Mouse (Mus musculus) embryonic facial prominence, embryonic 15.5 days (tissue): ENCODE data around the gene Chit1. TPM values are rescaled to one million over a fixed set of nuclear protein-coding genes. Genes with fewer than 3 reads are reported as not detected.
A peak's percentile ranks its signal among the peaks of the same experiment; 100 is the strongest.

Experiments used
- ATAC-seq: fragments of 200-750 bp; cut with Nextera tagmentation; 2 replicates; pipeline ENCODE4 v1.8.0; 2017; ENCODE audit warnings: low read depth, moderate TSS enrichment; ENCODE audit not compliant: insufficient number of reproducible peaks, low FRiP score, low TSS enrichment
- H3K27ac ChIP-seq: fragments of 300-500 bp; sonication (generic); replicated peaks from 2 replicates; pipeline ENCODE4 v1.5.1; 2015; ENCODE audit warnings: mild to moderate bottlenecking, inconsistent platforms
- H3K27me3 ChIP-seq: fragments of 300-500 bp; sonication (generic); 2 replicates; pipeline ENCODE4 v1.6.1; 2015; ENCODE audit warnings: inconsistent platforms
- H3K36me3 ChIP-seq: fragments of 300-500 bp; sonication (generic); 2 replicates; pipeline ENCODE4 v1.6.1; 2015; ENCODE audit warnings: mild to moderate bottlenecking, inconsistent platforms
- H3K4me1 ChIP-seq: fragments of 300-500 bp; sonication (generic); 2 replicates; pipeline ENCODE4 v1.6.1; 2015; ENCODE audit warnings: inconsistent platforms
- H3K4me2 ChIP-seq: fragments of 300-500 bp; sonication (generic); replicated peaks from 2 replicates; pipeline ENCODE4 v1.6.1; 2015; ENCODE audit warnings: mild to moderate bottlenecking, inconsistent platforms
- H3K4me3 ChIP-seq: fragments of 300-500 bp; sonication (generic); replicated peaks from 2 replicates; pipeline ENCODE4 v1.5.1; 2015; ENCODE audit warnings: mild to moderate bottlenecking, inconsistent platforms
- H3K9ac ChIP-seq: fragments of 300-500 bp; sonication (generic); 2 replicates; pipeline ENCODE4 v1.6.1; 2015; ENCODE audit warnings: inconsistent platforms
- H3K9me3 ChIP-seq: fragments of 300-500 bp; sonication (generic); replicated peaks from 2 replicates; pipeline ENCODE4 v1.6.1; 2016; ENCODE audit warnings: inconsistent platforms
- WGBS: fragments of 180-500 bp; shearing (Covaris S2); methylation state at CpG from one replicate; pipeline ENCODE4 v1.1.7; 2015; 5-methylcytosine and 5-hydroxymethylcytosine counted together
- polyA plus RNA-seq: library from polyadenylated mRNA; unstranded; fragments of >200 nt; fragmentation: Nextera tagmentation; extraction: Ambion mirVana; gene quantifications from 2 replicates; pipeline ENCODE4 v1.2.1, GENCODE M21; 2015

Chit1 gene
- polyA plus RNA-seq, 1 experiment from 2014 or later = 0.61 TPM

DNA sequence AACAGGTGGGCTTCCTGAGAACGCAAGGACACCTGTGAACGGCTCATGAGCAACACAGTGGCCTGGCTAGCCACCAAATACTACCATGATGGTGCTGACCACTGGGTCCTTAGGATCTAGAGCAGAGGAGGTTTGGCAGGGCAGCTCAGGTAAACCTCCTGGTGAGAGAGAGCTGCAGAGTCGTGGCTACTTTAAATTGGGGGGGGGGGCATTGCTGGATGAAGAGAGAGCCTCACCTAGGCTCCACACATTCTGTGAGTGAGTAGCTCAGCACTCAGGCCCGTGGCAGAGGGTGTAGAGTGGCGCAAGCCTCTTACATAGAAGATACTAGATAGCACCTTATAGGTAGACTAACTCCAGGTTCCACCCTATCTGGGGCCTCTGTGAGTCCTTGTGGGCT is 10.6 kb upstream of the Chit1 start:
- no peaks in the 10 kb centered on the region for H3K9me3 ChIP-seq
- ATAC-seq = no peak
- H3K27ac ChIP-seq = peak overlapping the region; percentile 96
- no peak overlapping the region for H3K4me3 ChIP-seq
- no peak overlapping the region for H3K9ac ChIP-seq
- H3K4me2 ChIP-seq = no peak overlapping the region
- H3K27me3 ChIP-seq = no peaks in the 10 kb centered on the region
- no peaks in the 10 kb centered on the region for H3K36me3 ChIP-seq
- H3K4me1 ChIP-seq = peaks cover 69% of the 10 kb centered on the region
- WGBS = 74% methylated on average over 5 of the region's 5 CpGs

DNA sequence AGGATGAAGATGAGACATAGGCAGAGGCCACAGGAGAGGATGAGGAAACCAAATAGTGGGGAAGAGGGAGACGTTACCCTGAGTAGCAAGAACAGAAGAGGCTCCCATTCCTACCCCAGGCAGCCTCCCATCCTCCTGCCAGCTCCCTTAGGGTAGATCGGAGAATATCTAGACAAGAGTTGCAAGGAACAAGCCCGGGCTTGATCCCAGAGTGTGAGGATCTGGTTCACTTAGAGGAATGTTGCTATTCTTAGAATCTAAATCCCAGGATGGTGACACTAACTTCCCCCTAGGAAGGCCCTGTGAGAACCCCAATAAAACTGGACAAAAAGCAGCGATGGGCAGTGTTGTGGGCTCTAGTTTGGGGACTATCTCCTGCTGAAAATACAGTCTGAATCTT is 10.1 kb upstream of the Chit1 start:
- H3K9me3 ChIP-seq = no peaks in the 10 kb centered on the region
- H3K27me3 ChIP-seq = no peaks in the 10 kb centered on the region
- no peak overlapping the region for H3K9ac ChIP-seq
- H3K27ac ChIP-seq = peak overlapping the region; percentile 96; the same call in 1 of the 2 replicates
- no peaks in the 10 kb centered on the region for H3K36me3 ChIP-seq
- no peak for ATAC-seq
- 58% methylated on average over 4 of the region's 4 CpGs for WGBS
- H3K4me3 ChIP-seq = no peak overlapping the region
- no peak overlapping the region for H3K4me2 ChIP-seq
- H3K4me1 ChIP-seq = peaks cover 66% of the 10 kb centered on the region

DNA sequence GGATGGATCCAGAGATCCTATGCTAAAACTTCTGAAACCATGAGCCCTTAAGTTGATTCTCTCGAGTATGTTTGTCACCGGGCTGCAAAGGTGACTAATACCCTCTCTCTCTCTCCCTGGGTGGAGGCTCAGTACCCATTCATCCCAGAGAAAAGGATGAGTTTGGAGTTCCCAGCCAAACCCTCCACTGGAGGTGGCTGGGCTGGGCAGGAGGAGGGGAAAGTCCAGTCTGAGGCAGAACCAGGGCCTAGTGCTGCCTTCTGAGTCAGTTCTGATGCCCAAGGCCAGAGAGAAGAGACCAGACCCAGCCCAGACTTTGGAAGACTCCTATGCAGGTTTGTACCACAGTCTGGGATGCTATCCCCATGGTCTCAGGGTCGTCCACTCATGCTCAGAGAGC is 9.4 kb upstream of the Chit1 start:
- Histone ChIP-seq H3K9ac (no peak overlapping the region), H3K4me3 (no peak overlapping the region), H3K27me3 (no peaks in the 10 kb centered on the region), H3K9me3 (no peaks in the 10 kb centered on the region), H3K36me3 (no peaks in the 10 kb centered on the region), H3K4me2 (no peak overlapping the region), H3K4me1 (peaks cover 64% of the 10 kb centered on the region), H3K27ac (no peak overlapping the region)
- WGBS = 65% methylated on average over 3 of the region's 3 CpGs
- ATAC-seq = no peak

DNA sequence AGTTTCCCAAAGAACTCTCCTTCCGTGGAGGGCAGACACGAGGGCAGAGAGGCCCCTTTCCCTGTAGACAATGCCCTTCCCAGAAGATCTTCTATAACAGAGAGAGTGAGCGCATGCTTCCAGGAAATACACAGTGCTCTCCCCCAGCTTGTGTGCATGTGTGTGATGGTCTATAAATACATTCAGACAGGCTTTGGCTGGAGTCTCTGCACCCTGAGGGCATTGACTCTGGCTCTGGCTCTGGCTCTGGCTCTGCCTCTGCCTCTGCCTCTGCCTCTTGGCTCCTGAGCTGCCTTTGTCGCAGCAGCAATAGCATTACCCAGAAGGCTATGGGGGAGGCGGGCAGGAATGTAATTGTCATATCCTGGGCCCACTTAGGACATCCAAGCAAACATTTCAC is 7.2 kb upstream of the Chit1 start:
- no peak overlapping the region for H3K9ac ChIP-seq

DNA sequence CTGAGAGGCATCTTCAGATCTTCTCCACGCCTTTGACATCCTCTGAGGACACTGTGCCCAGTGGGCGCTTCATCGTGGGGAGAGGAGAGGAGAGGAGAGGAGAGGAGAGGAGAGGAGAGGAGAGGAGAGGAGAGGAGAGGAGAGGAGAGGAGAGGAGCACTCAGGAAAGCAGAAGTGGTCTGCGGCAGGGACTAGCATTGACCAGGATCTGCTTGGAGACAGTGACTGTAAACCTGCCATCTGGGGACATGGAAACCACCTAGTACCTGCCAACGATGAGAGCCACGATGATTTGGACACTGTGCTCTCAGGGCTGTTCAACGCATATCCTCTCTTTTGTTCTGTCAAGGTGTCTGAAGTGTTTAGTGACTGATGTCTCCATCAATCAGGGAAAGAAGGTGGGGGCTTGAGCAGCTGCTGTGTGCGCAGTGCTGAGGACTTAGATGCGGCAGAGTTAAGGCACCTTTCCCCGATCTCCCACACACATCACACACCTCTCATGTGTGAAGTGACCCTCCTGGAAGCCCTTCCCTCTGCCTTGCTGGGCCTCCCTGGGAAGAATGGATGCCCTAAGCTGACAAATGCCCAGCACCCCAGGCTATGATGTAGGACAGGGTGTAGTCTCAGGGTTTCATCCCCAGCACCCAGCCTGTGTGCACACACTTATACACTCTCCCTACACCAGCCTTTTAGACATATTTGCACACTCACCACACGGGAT is 5.8 kb upstream of the Chit1 start:
- Histone ChIP-seq H3K27me3 (no peaks in the 10 kb centered on the region), H3K27ac (no peak overlapping the region), H3K9ac (no peak overlapping the region), H3K9me3 (no peaks in the 10 kb centered on the region), H3K4me3 (no peak overlapping the region), H3K4me1 (peaks cover 32% of the 10 kb centered on the region), H3K4me2 (no peak overlapping the region), H3K36me3 (no peaks in the 10 kb centered on the region)
- ATAC-seq = no peak
- WGBS = 72% methylated on average over 11 of the region's 11 CpGs

More for the DNA sequence above, 7.2 kb upstream of the Chit1 start:
- H3K4me2 ChIP-seq = no peak overlapping the region
- H3K9me3 ChIP-seq = no peaks in the 10 kb centered on the region
- H3K27ac ChIP-seq = peak overlapping the region; percentile 84
- no peaks in the 10 kb centered on the region for H3K36me3 ChIP-seq
- H3K4me3 ChIP-seq = no peak overlapping the region
- peaks cover 42% of the 10 kb centered on the region for H3K4me1 ChIP-seq
- no peak for ATAC-seq
- H3K27me3 ChIP-seq = no peaks in the 10 kb centered on the region
- 39% methylated on average over 5 of the region's 5 CpGs for WGBS

DNA sequence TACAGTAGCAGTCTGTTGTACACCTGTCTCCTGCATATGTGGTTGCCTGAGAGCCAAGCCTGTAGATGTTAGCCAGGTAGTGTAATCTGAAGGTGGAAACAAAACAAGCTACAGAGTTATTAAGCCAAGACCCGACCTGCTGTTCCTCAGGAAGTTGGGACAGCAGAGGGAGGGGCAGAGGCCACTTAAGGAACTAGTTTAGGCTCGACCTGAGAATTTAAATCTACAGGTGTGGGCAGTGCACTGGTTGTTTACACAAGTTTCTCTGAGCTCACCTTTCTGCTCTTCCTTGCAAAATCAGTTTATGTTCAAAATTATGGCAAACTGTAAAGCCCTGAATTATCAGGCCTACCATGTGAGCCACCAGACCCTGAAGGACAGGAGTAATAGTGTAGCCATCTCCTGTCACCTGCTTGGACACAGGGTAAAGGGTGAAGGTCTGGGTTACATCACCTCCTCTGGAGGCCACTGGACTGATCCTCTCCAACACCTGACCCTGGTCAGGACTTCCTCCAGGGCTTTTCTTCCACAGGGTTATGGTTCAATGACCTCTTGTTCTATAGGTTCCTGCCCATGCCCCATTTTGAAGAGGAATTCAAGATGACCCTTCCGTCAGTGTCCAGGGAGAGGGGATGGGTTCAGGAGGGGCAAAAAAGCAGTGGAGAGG is 5.1 kb upstream of the Chit1 start:
- Histone ChIP-seq H3K9me3 (no peaks in the 10 kb centered on the region), H3K27me3 (no peaks in the 10 kb centered on the region), H3K4me1 (peaks cover 25% of the 10 kb centered on the region), H3K27ac (peak overlapping the region; percentile 44; the same call in 1 of the 2 replicates), H3K9ac (no peak overlapping the region), H3K4me3 (no peak overlapping the region), H3K4me2 (no peak overlapping the region), H3K36me3 (no peaks in the 10 kb centered on the region)
- WGBS = 44% methylated on average over 3 of the region's 3 CpGs
- ATAC-seq = no peak

DNA sequence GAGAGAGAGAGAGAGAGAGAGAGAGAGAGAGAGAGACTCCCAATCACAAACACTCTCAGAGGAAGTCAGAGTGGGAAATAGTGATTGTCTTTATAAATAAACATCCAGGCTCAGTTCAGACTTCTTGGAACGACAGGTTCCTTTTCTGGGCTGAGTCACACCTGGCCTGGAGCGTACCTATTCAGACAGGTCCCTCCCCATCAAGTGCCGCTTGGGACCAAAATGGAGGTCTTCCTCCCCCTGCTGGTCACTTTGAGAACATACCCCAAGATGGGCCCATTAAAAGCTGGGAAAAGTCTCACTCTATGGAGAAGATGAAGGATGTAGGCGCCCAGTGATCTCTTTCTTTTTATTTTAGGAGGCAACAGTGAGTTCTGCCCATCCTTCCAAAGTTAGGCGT is 4.3 kb upstream of the Chit1 start:
- Histone ChIP-seq H3K9me3 (no peaks in the 10 kb centered on the region), H3K27me3 (no peaks in the 10 kb centered on the region), H3K4me2 (no peak overlapping the region), H3K4me1 (peaks cover 23% of the 10 kb centered on the region), H3K27ac (0 out of 2 replicates have a peak overlapping the region, but pooled peaks have one; percentile 44), H3K36me3 (no peaks in the 10 kb centered on the region), H3K9ac (no peak overlapping the region), H3K4me3 (no peak overlapping the region)
- 5% methylated on average over 5 of the region's 5 CpGs for whole genome bisulfite sequencing
- ATAC-seq = no peak

DNA sequence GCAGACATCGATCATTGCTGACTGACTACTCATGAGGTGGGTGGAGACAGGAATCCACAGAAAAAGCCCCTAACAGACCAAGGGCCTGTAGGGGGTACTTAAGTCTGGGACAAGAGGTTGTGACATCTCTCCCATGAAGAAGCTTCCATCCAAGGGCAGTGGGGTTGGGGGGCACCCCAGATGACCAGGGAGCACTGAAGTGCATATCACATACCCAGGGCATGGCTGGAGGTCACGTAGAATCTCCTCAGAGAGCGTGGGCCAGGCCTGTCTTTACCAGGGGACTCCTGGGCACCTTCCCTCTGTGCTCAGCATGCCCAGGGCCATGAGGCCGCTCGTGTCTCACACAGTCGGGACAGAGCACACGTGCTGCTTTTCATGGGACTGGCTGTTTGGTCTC is 3.3 kb upstream of the Chit1 start:
- Histone ChIP-seq H3K9me3 (no peaks in the 10 kb centered on the region), H3K4me2 (no peak overlapping the region), H3K9ac (no peak overlapping the region), H3K27ac (no peak overlapping the region), H3K4me3 (no peak overlapping the region), H3K36me3 (no peaks in the 10 kb centered on the region), H3K4me1 (peaks cover 23% of the 10 kb centered on the region), H3K27me3 (no peaks in the 10 kb centered on the region)
- WGBS = 84% methylated on average over 7 of the region's 7 CpGs
- no peak for ATAC-seq

DNA sequence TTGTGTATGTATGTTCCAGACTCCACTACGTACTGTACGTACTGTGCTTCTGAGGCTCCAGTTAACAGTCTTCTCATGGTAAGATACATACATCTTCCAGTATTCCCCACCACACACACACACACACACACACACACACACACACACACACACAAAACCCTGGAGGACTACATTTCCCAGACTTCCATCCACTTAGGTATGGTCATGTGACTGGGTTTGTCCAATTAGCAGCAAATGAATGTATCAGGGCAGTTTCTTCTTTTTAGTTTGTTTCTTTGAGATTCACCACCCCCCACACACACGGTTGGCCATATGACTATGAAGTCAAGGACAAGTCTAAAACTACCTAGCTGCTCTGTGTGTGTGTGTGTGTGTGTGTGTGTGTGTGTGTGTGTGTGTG is 1.0 kb upstream of the Chit1 start:
- ATAC-seq = no peak
- no peak overlapping the region for H3K4me3 ChIP-seq
- H3K4me2 ChIP-seq = no peak overlapping the region
- H3K9ac ChIP-seq = no peak overlapping the region
- H3K4me1 ChIP-seq = peaks cover 8% of the 10 kb centered on the region; the same call in 1 of the 2 replicates
- H3K27ac ChIP-seq = no peak overlapping the region
- 88% methylated on average over 3 of the region's 3 CpGs for WGBS
- no peaks in the 10 kb centered on the region for H3K9me3 ChIP-seq
- no peaks in the 10 kb centered on the region for H3K36me3 ChIP-seq
- H3K27me3 ChIP-seq = no peaks in the 10 kb centered on the region

DNA sequence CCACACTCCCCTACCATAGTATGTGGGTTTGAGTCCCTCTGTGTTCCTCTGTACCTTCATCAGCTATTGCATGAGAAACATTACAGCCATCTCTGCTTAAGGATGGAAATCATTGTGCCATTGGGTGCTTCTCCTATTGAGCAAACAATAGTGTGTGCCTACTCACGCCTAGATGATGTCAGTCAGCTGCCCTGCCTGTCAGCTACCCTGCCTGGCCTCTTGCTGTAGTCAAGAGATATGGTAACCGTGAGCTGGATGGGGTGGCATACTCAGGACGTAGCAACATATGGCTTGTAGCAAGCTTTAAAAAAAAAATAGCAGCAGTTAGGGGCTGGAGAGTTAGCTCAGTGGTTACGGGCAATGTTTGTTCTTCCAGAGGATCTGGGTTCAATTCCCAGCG is 593 bp upstream of the Chit1 start:
- H3K4me2 ChIP-seq = no peak overlapping the region
- no peaks in the 10 kb centered on the region for H3K27me3 ChIP-seq
- no peak overlapping the region for H3K9ac ChIP-seq
- no peaks in the 10 kb centered on the region for H3K36me3 ChIP-seq
- no peak overlapping the region for H3K27ac ChIP-seq
- no peak overlapping the region for H3K4me3 ChIP-seq
- 77% methylated on average over 5 of the region's 5 CpGs for WGBS
- peaks cover 12% of the 10 kb centered on the region for H3K4me1 ChIP-seq
- no peak for ATAC-seq
- no peaks in the 10 kb centered on the region for H3K9me3 ChIP-seq

DNA sequence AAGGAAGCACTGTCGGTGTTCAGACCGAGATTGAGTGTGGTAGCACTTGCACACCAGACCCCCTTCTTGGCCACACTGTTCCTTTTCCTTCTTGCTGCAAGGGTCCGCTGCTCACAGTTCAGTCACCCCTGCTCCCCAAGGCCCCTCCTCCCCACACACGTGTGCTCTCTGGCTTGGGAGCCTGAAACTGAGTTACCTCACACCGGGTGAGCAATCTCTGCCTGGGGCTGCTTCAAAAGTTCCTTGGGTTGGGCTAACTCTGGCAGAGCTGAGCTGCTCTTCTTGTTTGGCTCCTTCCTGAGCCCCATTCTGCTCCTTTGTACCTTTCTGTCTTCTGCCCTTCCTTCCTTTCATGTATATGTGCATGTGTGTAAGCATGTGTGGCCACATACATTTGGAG is 2.5 kb downstream of the Chit1 start:
- peaks cover 13% of the 10 kb centered on the region for H3K4me1 ChIP-seq
- peak; percentile 32; the same call in 1 of the 2 replicates for ATAC-seq
- no peaks in the 10 kb centered on the region for H3K36me3 ChIP-seq
- H3K4me2 ChIP-seq = no peak overlapping the region
- no peaks in the 10 kb centered on the region for H3K9me3 ChIP-seq
- H3K27me3 ChIP-seq = no peaks in the 10 kb centered on the region
- 33% methylated on average over 5 of the region's 5 CpGs for WGBS
- no peak overlapping the region for H3K9ac ChIP-seq
- H3K4me3 ChIP-seq = no peak overlapping the region
- peak overlapping the region; percentile 56 for H3K27ac ChIP-seq

DNA sequence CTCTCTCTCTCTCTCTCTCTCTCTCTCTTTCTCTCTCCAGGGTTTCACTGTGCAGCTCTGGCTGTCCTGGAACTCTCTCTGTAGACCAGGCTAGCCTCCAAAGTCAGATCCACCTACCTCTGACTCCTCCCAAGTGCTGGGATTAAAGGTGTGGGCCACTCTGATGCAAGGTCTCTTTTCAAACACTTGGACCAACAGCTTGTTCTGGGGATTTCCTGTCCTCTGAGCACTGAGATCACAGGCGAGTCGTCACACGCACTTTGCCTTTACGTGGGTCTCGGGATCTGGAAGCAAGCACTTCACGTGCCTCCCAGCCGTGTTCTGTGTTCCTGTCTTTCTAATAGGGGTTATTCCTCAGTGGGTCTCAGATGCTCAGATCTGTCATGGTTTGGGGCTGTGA is 3.0 kb downstream of the Chit1 start:
- no peaks in the 10 kb centered on the region for H3K36me3 ChIP-seq
- peak overlapping the region; percentile 56 for H3K27ac ChIP-seq
- H3K4me3 ChIP-seq = no peak overlapping the region
- H3K4me2 ChIP-seq = no peak overlapping the region
- H3K9ac ChIP-seq = no peak overlapping the region
- ATAC-seq = no peak
- no peaks in the 10 kb centered on the region for H3K9me3 ChIP-seq
- peaks cover 13% of the 10 kb centered on the region for H3K4me1 ChIP-seq
- WGBS = 65% methylated on average over 7 of the region's 7 CpGs
- H3K27me3 ChIP-seq = no peaks in the 10 kb centered on the region
